Mouse (Mus musculus): ENCODE measurements around the gene Hspb3. TPM values are rescaled to one million over a fixed set of nuclear protein-coding genes. Genes with fewer than 3 reads are reported as not detected.

Gene Hspb3
- polyA plus RNA-seq, 1 experiment from 2014 or later, result 41.7 TPM

- WGBS, result 92% methylated on average over 7 of the region's 7 CpGs
- H3K36me3 ChIP-seq, result no peaks in the 10 kb centered on the region
- no peak overlapping the region for H3K27ac ChIP-seq (replicated peaks)
- H3K4me1 ChIP-seq, result no peaks in the 10 kb centered on the region
- no peak overlapping the region for H3K9ac ChIP-seq
- no peak overlapping the region for H3K4me3 ChIP-seq
- no peak for ATAC-seq (ENCODE audit: extremely low read depth, insufficient number of reproducible peaks, low FRiP score, low TSS enrichment)
- no peaks in the 10 kb centered on the region for H3K27me3 ChIP-seq (replicated peaks)
- peaks cover 6% of the 10 kb centered on the region; the same call in 1 of the 2 replicates for H3K9me3 ChIP-seq
- no peak overlapping the region for H3K4me2 ChIP-seq
These were observed 17.2 kb upstream of the Hspb3 start for GRCm38 (mm10) chr13:113680646-113681045.

DNA sequence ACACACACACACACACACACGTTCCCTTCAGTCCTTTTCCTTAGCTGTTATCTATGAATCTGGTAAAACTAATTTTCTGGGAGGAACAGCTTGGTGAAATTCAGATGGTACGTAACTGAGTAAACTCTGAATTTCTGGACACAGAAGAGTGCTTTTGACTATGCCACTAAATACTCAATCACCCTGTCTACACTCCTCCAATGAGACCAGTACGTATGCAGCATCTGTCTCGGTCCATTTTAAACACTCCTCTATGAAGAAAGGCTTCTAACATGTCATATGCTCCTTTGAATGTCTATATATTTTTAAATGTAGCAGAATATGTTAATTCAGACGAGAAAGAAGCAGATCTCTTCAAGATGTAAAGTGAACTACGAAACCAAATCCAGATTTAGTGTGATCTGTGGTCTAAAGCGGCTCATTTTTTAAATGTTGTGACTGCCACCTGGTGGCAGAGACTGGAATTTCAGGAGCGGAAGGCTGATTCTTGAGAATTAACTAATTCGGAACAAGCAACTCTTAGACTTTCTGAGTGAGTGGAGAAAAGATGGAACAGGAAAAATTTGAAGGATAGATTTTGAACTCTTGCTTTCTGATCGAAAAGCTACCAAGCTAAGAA lies 6.1 kb upstream of the Hspb3 start:
- H3K27ac ChIP-seq (replicated peaks), result no peak overlapping the region
- H3K36me3 ChIP-seq, result no peaks in the 10 kb centered on the region
- 0 out of 2 replicates have a peak, but pooled peaks cover 3% of the 10 kb centered on the region for H3K27me3 ChIP-seq (replicated peaks)
- H3K4me2 ChIP-seq, result no peak overlapping the region
- no peak overlapping the region for H3K4me3 ChIP-seq
- WGBS, result 38% methylated on average over 10 of the region's 10 CpGs
- H3K9me3 ChIP-seq, result no peaks in the 10 kb centered on the region
- H3K9ac ChIP-seq, result no peak overlapping the region
- ATAC-seq (ENCODE audit: extremely low read depth, insufficient number of reproducible peaks, low FRiP score, low TSS enrichment), result no peak
- H3K4me1 ChIP-seq, result no peaks in the 10 kb centered on the region

DNA sequence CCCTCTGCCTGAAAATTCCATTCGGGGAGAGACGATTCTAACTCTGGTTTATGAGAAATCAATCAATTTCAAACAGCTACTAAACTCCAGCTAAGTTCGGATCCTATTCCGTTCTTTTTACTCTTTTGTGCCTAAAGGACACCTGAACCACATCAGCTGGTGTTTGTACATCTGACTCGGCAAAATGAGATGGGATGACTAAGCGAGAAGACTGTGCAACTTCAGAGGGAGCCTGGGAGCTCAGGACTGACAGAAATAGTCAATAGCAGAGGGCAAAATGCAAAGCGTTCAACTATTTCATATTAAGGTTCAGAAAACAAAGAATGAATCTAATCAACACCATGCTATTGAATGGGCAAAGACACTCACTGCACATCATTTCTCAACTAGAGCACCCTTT lies 407 bp upstream of the Hspb3 start:
- Histone ChIP-seq H3K4me3 (peak overlapping the region; percentile 58; the same call in 1 of the 2 replicates), H3K9ac (peak overlapping the region; percentile 86), H3K9me3 (no peaks in the 10 kb centered on the region), H3K27ac (replicated peaks) (peak overlapping the region; percentile 97), H3K27me3 (replicated peaks) (0 out of 2 replicates have a peak, but pooled peaks cover 3% of the 10 kb centered on the region), H3K4me1 (peaks cover 20% of the 10 kb centered on the region), H3K4me2 (peak overlapping the region; percentile 73), H3K36me3 (no peaks in the 10 kb centered on the region)
- WGBS, result 52% methylated on average over 7 of the region's 7 CpGs
- no peak for ATAC-seq (ENCODE audit: extremely low read depth, insufficient number of reproducible peaks, low FRiP score, low TSS enrichment)

GRCm38 (mm10) chr13:113661826-113662271 lies 1.6 kb downstream of the Hspb3 start:
- H3K4me1 ChIP-seq, result peaks cover 34% of the 10 kb centered on the region
- peak overlapping the region; percentile 73 for H3K4me2 ChIP-seq
- H3K4me3 ChIP-seq, result peak overlapping the region; percentile 58
- peak overlapping the region; percentile 86 for H3K9ac ChIP-seq
- peak; percentile 52; the same call in 1 of the 2 replicates for ATAC-seq (ENCODE audit: extremely low read depth, insufficient number of reproducible peaks, low FRiP score, low TSS enrichment)
- no peaks in the 10 kb centered on the region for H3K9me3 ChIP-seq
- no peaks in the 10 kb centered on the region for H3K36me3 ChIP-seq
- peak overlapping the region; percentile 97 for H3K27ac ChIP-seq (replicated peaks)
- WGBS, result 38% methylated on average over 7 of the region's 7 CpGs
- no peaks in the 10 kb centered on the region for H3K27me3 ChIP-seq (replicated peaks)

- ATAC-seq (ENCODE audit: extremely low read depth, insufficient number of reproducible peaks, low FRiP score, low TSS enrichment), result no peak
- H3K36me3 ChIP-seq, result peaks cover 2% of the 10 kb centered on the region; the same call in 1 of the 2 replicates
- WGBS, result 51% methylated on average over 9 of the region's 9 CpGs
- peaks cover 38% of the 10 kb centered on the region for H3K4me1 ChIP-seq
- H3K27ac ChIP-seq (replicated peaks), result peak overlapping the region; percentile 97
- peak overlapping the region; percentile 58 for H3K4me3 ChIP-seq
- 0 out of 2 replicates have a peak, but pooled peaks cover 3% of the 10 kb centered on the region for H3K9me3 ChIP-seq
- no peaks in the 10 kb centered on the region for H3K27me3 ChIP-seq (replicated peaks)
- H3K9ac ChIP-seq, result peak overlapping the region; percentile 86
- H3K4me2 ChIP-seq, result peak overlapping the region; percentile 73
These were observed 2.7 kb downstream of the Hspb3 start for GRCm38 (mm10) chr13:113660576-113661310.

- Histone ChIP-seq H3K4me1 (peaks cover 32% of the 10 kb centered on the region), H3K4me3 (peak overlapping the region; percentile 33), H3K27me3 (replicated peaks) (no peaks in the 10 kb centered on the region), H3K9me3 (peaks cover 4% of the 10 kb centered on the region; the same call in 1 of the 2 replicates), H3K27ac (replicated peaks) (peak overlapping the region; percentile 77), H3K4me2 (peak overlapping the region; percentile 58), H3K9ac (peak overlapping the region; percentile 67), H3K36me3 (peaks cover 8% of the 10 kb centered on the region)
- ATAC-seq (ENCODE audit: extremely low read depth, insufficient number of reproducible peaks, low FRiP score, low TSS enrichment), result no peak
- WGBS, result 36% methylated on average over 7 of the region's 7 CpGs
These were observed 6.3 kb downstream of the Hspb3 start for GRCm38 (mm10) chr13:113657204-113657603.

DNA sequence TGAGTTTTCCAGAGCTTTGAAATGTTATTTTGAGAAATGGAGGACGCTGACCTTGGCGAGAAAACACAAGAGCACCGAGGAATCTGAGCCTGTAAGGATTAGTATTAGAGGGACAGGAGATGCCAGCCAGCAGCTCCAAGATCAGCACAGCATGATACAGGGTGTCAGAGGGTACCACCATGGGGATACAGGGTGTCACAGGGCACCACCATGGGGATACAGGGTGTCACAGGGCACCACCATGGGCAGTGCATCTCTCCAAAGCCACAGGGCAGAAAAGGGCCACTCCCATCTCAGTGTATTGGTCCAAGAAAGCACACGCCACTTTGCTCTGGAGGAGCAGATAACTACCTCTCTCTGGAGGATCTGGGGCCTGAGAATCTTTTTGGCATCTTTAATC lies 6.8 kb downstream of the Hspb3 start:
- WGBS, result 57% methylated on average over 4 of the region's 4 CpGs

DNA sequence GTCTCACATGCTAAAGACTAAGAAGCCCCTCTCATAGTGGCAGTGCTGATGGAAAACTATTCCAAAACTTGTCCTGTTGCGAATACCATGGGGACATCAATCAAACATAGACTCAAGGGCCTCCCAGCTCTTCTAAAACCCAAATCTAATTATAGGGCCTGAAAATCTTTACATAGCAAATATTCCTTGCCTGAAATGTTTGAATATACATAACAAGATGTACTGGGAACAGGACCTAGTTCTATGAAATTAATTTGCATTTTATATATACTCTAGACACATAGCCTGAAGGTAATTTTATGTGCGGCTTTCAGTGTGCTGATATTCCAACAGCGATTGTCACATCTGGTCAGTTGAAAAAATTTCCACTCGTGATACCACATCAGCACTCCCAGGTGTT lies 8.0 kb downstream of the Hspb3 start:
- H3K4me2 ChIP-seq, result no peak overlapping the region
- 88% methylated on average over 4 of the region's 4 CpGs for WGBS
- no peak overlapping the region for H3K4me3 ChIP-seq
- ATAC-seq (ENCODE audit: extremely low read depth, insufficient number of reproducible peaks, low FRiP score, low TSS enrichment), result no peak
- peaks cover 32% of the 10 kb centered on the region for H3K4me1 ChIP-seq
- H3K9ac ChIP-seq, result no peak overlapping the region
- peaks cover 8% of the 10 kb centered on the region for H3K36me3 ChIP-seq
- no peaks in the 10 kb centered on the region for H3K27me3 ChIP-seq (replicated peaks)
- H3K27ac ChIP-seq (replicated peaks), result no peak overlapping the region
- peaks cover 4% of the 10 kb centered on the region; the same call in 1 of the 2 replicates for H3K9me3 ChIP-seq

More for the DNA sequence above, 6.8 kb downstream of the Hspb3 start:
- peaks cover 32% of the 10 kb centered on the region for H3K4me1 ChIP-seq
- H3K9ac ChIP-seq, result 0 out of 2 replicates have a peak overlapping the region, but pooled peaks have one; percentile 67
- H3K4me2 ChIP-seq, result peak overlapping the region; percentile 58
- H3K27me3 ChIP-seq (replicated peaks), result no peaks in the 10 kb centered on the region
- peaks cover 4% of the 10 kb centered on the region; the same call in 1 of the 2 replicates for H3K9me3 ChIP-seq
- peak overlapping the region; percentile 77 for H3K27ac ChIP-seq (replicated peaks)
- H3K36me3 ChIP-seq, result peaks cover 8% of the 10 kb centered on the region
- no peak for ATAC-seq (ENCODE audit: extremely low read depth, insufficient number of reproducible peaks, low FRiP score, low TSS enrichment)
- no peak overlapping the region for H3K4me3 ChIP-seq

DNA sequence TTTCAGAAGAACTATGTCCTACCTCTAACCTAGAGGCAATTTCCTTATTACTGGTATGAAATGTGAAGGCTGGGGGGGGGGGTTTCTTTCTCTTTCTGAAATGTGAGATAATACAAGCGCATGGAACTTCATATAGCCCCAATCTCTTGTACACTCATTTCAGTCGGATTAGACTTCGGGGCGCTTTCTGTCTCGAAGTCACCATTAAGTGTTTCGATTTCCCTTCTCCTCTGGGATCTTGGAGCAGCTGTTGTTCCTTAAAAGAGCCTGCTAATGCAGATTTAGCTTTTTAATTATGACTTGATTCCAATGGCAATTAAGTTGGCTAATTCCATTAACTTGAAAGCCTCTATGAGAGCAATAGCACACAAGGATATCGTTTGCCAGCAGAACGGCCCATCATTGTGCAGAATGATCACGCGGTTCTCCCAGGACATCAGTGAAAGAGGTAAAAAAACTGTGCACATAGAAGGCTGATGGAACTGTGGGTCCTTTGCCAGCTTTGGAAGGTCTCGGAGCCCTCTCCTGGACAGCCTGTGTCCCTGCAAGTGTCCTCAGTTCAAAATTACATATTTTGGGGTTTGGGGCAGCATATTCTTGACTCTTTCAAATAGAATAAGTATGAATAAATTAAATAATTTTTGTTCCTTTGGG lies 22.4 kb downstream of the Hspb3 start:
- H3K27ac ChIP-seq (replicated peaks), result no peak overlapping the region
- H3K4me1 ChIP-seq, result 0 out of 2 replicates have a peak, but pooled peaks cover 5% of the 10 kb centered on the region
- H3K36me3 ChIP-seq, result no peaks in the 10 kb centered on the region
- no peaks in the 10 kb centered on the region for H3K9me3 ChIP-seq
- H3K9ac ChIP-seq, result no peak overlapping the region
- no peak for ATAC-seq (ENCODE audit: extremely low read depth, insufficient number of reproducible peaks, low FRiP score, low TSS enrichment)
- H3K27me3 ChIP-seq (replicated peaks), result no peaks in the 10 kb centered on the region
- no peak overlapping the region for H3K4me2 ChIP-seq
- 78% methylated on average over 11 of the region's 11 CpGs for WGBS
- H3K4me3 ChIP-seq, result no peak overlapping the region

DNA sequence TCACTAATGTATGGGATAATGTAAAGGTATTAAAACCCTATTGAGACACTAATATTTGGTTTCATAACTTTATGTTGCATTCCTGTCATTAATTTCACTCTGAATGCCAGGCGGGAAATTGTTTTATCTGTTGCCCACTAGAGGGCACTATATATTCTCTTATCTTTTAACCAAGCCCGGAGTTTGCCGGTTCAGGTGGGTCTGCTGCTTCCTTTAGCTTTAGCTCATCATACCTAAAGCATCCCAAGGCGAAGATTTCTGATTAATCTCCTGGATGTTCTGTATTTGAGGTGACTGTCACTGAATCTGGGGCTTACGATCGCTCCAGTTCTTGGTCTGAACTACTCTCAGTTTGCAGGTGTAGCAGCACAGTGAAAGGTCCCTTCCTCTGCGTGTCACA lies 24.6 kb downstream of the Hspb3 start:
- no peak overlapping the region for H3K9ac ChIP-seq
- no peaks in the 10 kb centered on the region for H3K27me3 ChIP-seq (replicated peaks)
- 22% methylated on average over 7 of the region's 7 CpGs for whole genome bisulfite sequencing
- H3K36me3 ChIP-seq, result no peaks in the 10 kb centered on the region
- H3K4me1 ChIP-seq, result peaks cover 20% of the 10 kb centered on the region
- no peaks in the 10 kb centered on the region for H3K9me3 ChIP-seq
- no peak overlapping the region for H3K4me3 ChIP-seq
- H3K4me2 ChIP-seq, result no peak overlapping the region
- no peak for ATAC-seq (ENCODE audit: extremely low read depth, insufficient number of reproducible peaks, low FRiP score, low TSS enrichment)
- H3K27ac ChIP-seq (replicated peaks), result no peak overlapping the region

DNA sequence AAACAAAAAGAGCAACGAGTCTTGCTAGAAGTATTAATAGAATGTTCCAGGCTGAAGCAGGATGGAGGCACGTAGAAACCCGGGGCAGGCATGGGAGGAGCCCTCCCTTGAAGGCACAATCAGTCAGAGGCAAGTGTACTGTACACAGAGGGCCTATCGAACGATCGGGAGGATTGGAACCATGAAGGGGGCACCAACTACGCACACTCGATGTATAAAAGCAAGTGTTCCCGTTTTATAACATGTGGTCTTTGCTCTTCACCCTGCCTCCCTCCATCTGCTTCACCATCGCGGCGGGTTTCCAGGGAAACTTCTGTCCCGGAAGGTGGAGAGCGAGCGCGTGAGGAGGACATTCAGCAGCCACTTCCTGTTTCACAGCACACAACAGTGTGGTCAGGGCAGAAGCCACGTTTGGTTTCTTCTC lies 27.7 kb downstream of the Hspb3 start:
- no peak overlapping the region for H3K4me3 ChIP-seq
- no peak overlapping the region for H3K9ac ChIP-seq
- 63% methylated on average over 17 of the region's 17 CpGs for WGBS
- H3K27ac ChIP-seq (replicated peaks), result no peak overlapping the region
- ATAC-seq (ENCODE audit: extremely low read depth, insufficient number of reproducible peaks, low FRiP score, low TSS enrichment), result no peak
- no peak overlapping the region for H3K4me2 ChIP-seq
- H3K36me3 ChIP-seq, result no peaks in the 10 kb centered on the region
- H3K9me3 ChIP-seq, result no peaks in the 10 kb centered on the region
- peaks cover 20% of the 10 kb centered on the region for H3K4me1 ChIP-seq
- H3K27me3 ChIP-seq (replicated peaks), result no peaks in the 10 kb centered on the region

Data from heart, embryonic 13.5 days (tissue).